Mouse (Mus musculus): Measurements from ENCODE around the gene Gtf2ird1.

The Gtf2ird1 gene

GRCm38 (mm10) chr5:134309345-134309744 is 147.2 kb downstream of the Gtf2ird1 start:
- DNase-seq = no peak
